10 mouse cellular contexts compared by ENCODE assay signal in genomic region chr10:100152821-100153220, GRCm38 (mm10).
DNase-seq lines count a peak whose midpoint lies in the region; ATAC-seq lines count a peak whose summit lies in the region.
"Had no signal": no experiment of that assay in that cellular context is flagged by ENCODE, and none has a peak within 500 bp of the region (broad histone marks: within the 10 kb centered on the region; RNA-seq: fewer than 3 reads in every experiment).

No protein-coding gene starts in this region.

- no peaks in the 10 kb centered on the region for H3K9me3 ChIP-seq in forebrain, embryonic 11.5 days (ENCODE audit: control insufficient read depth, low read length)
- no peaks in the 10 kb centered on the region for H3K9me3 ChIP-seq in forebrain, embryonic 10.5 days
- H3K9me3 ChIP-seq: embryonic facial prominence, embryonic 15.5 days; limb, embryonic 12.5 days had no signal

- WGBS in forebrain, embryonic 11.5 days: 57% methylated on average over 5 of the region's 5 CpGs
- 55% methylated on average over 5 of the region's 5 CpGs for WGBS in forebrain, embryonic 10.5 days

- no peak overlapping the region for H3K27ac ChIP-seq in forebrain, embryonic 11.5 days (ENCODE audit: low read depth, low read length)
- H3K27ac ChIP-seq in forebrain, embryonic 10.5 days: no peak overlapping the region
- H3K27ac ChIP-seq: embryonic facial prominence, embryonic 15.5 days; limb, embryonic 12.5 days had no signal

- no peak overlapping the region for H3K4me3 ChIP-seq in forebrain, embryonic 11.5 days (ENCODE audit: low read depth, low read length)
- H3K4me3 ChIP-seq in forebrain, embryonic 10.5 days: no peak overlapping the region
- H3K4me3 ChIP-seq: embryonic facial prominence, embryonic 15.5 days; limb, embryonic 12.5 days had no signal

- no peak overlapping the region for H3K4me2 ChIP-seq in forebrain, embryonic 11.5 days (ENCODE audit: low read depth, low read length, severe bottlenecking)
- H3K4me2 ChIP-seq: embryonic facial prominence, embryonic 15.5 days; limb, embryonic 12.5 days had no signal

- DNase-seq in forebrain, embryonic 11.5 days (ENCODE audit: low spot score): no peak
- DNase-seq in forebrain, embryonic 10.5 days (ENCODE audit: extremely low spot score, low spot score): no peak
- DNase-seq in urinary bladder, adult 18-20 months (ENCODE audit: low spot score in 2 of 2): peak; percentile 6 to 16
- no peak for DNase-seq in urinary bladder, adult 2 months (ENCODE audit: low spot score)
- DNase-seq in kidney, postnatal 10 days: peak; percentile 28
- peak; percentile 52 for DNase-seq in retina, postnatal 1 day
- no peak for DNase-seq in heart, adult 9 months (ENCODE audit: low spot score in 2 of 2)
- DNase-seq in gastrocnemius, postnatal 4 days (ENCODE audit: low spot score in 2 of 2): no peak

- no peaks in the 10 kb centered on the region for H3K36me3 ChIP-seq in forebrain, embryonic 11.5 days (ENCODE audit: control insufficient read depth, insufficient read depth, low read length)
- no peaks in the 10 kb centered on the region for H3K36me3 ChIP-seq in forebrain, embryonic 10.5 days (replicated peaks)
- H3K36me3 ChIP-seq: embryonic facial prominence, embryonic 15.5 days; limb, embryonic 12.5 days had no signal

- H3K27me3 ChIP-seq in forebrain, embryonic 11.5 days (ENCODE audit: control insufficient read depth, insufficient read depth, low read length): no peaks in the 10 kb centered on the region
- no peaks in the 10 kb centered on the region for H3K27me3 ChIP-seq in forebrain, embryonic 10.5 days (ENCODE audit: poor library complexity, severe bottlenecking)
- H3K27me3 ChIP-seq: embryonic facial prominence, embryonic 15.5 days; limb, embryonic 12.5 days had no signal

- H3K9ac ChIP-seq in forebrain, embryonic 11.5 days (ENCODE audit: low read length): no peak overlapping the region
- H3K9ac ChIP-seq: embryonic facial prominence, embryonic 15.5 days; limb, embryonic 12.5 days had no signal

- peak; percentile 80 for ATAC-seq in forebrain, embryonic 11.5 days (replicated peaks; ENCODE audit: low FRiP score)

- no peaks in the 10 kb centered on the region for H3K4me1 ChIP-seq in forebrain, embryonic 11.5 days (replicated peaks; ENCODE audit: control insufficient read depth, insufficient read depth, low read length)
- no peaks in the 10 kb centered on the region for H3K4me1 ChIP-seq in forebrain, embryonic 10.5 days
- H3K4me1 ChIP-seq: embryonic facial prominence, embryonic 15.5 days; limb, embryonic 12.5 days had no signal

Comparison
In these comparisons a context has a peak if more than half of its experiments do, and no peak if none do; other contexts are left out.
1. DNase-seq: peak in urinary bladder, adult 18-20 months (2 of 2), kidney, postnatal 10 days (single experiment) and retina, postnatal 1 day (single experiment); none in forebrain, embryonic 11.5 days (single experiment), forebrain, embryonic 10.5 days (single experiment), urinary bladder, adult 2 months (single experiment), heart, adult 9 months (0 of 2) and gastrocnemius, postnatal 4 days (0 of 2).